Mouse (Mus musculus): ENCODE data around the gene Sectm1a. TPM values are rescaled to one million over a fixed set of nuclear protein-coding genes. Genes with fewer than 3 reads are reported as not detected.
A peak's percentile ranks its signal among the peaks of the same experiment; 100 is the strongest.

Sectm1a gene
- polyA plus RNA-seq, 1 experiment from 2014 or later = 0.99 TPM

DNA sequence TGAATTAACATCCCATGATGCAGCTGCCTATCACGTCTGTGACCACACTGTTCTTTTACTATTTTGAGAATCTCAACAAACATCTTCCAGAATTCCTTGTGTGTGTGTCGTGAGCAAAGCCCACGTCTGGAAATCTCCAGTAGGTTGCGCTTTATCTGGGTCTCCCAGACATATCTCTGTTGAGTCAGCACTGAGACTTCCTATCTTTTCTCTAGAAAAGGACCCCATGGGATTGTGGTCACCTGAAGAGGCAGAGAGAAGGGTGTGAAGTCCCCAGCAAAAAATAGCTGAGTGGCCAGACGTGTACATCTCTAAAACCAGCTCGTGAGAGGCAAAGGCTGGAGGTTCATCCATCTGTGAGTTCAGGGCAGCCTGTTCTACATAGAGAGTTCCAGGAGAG is 56.9 kb downstream of the Sectm1a start:
- WGBS = 61% methylated on average over 6 of the region's 6 CpGs
- Histone ChIP-seq H3K9me3 (replicated peaks; ENCODE audit: control insufficient read depth, low read length) (no peaks in the 10 kb centered on the region), H3K4me3 (replicated peaks; ENCODE audit: low read length) (no peak overlapping the region), H3K4me1 (ENCODE audit: control insufficient read depth, insufficient read depth, low read length) (no peaks in the 10 kb centered on the region), H3K36me3 (ENCODE audit: control insufficient read depth, insufficient read depth, low read length) (no peaks in the 10 kb centered on the region), H3K27me3 (ENCODE audit: control insufficient read depth, insufficient read depth, low read length) (no peaks in the 10 kb centered on the region), H3K27ac (ENCODE audit: low read length) (no peak overlapping the region), H3K9ac (ENCODE audit: low read length) (no peak overlapping the region), H3K4me2 (ENCODE audit: low read depth, low read length) (no peak overlapping the region)
- ATAC-seq (ENCODE audit: insufficient read depth, low FRiP score) = no peak

DNA sequence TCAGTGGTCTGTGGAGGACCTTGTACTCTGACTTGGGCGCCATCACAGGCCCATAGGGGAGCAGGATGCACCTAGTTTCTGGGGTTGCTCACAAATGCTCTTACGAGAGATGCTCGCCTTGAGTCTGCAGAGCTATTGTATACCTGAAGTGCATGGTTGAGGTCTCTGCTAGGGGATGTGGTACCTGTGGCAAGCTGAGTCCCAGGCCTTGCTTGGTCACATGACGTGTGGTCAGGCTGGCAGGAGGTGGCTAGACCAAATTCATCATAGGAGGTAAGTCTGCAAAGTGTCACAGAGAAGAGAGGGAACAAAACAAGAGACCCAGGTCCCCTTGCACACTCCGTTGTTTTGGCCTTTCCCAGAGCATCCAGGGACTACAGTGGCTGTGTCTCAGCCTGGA is 61.5 kb downstream of the Sectm1a start:
- no peak overlapping the region for H3K4me3 ChIP-seq (replicated peaks; ENCODE audit: low read length)
- no peak overlapping the region for H3K27ac ChIP-seq (ENCODE audit: low read length)
- ATAC-seq (ENCODE audit: insufficient read depth, low FRiP score) = no peak
- H3K27me3 ChIP-seq (ENCODE audit: control insufficient read depth, insufficient read depth, low read length) = no peaks in the 10 kb centered on the region
- no peak overlapping the region for H3K4me2 ChIP-seq (ENCODE audit: low read depth, low read length)
- no peaks in the 10 kb centered on the region for H3K36me3 ChIP-seq (ENCODE audit: control insufficient read depth, insufficient read depth, low read length)
- H3K9me3 ChIP-seq (replicated peaks; ENCODE audit: control insufficient read depth, low read length) = no peaks in the 10 kb centered on the region
- H3K4me1 ChIP-seq (ENCODE audit: control insufficient read depth, insufficient read depth, low read length) = no peaks in the 10 kb centered on the region
- no peak overlapping the region for H3K9ac ChIP-seq (ENCODE audit: low read length)
- WGBS = 82% methylated on average over 5 of the region's 5 CpGs

DNA sequence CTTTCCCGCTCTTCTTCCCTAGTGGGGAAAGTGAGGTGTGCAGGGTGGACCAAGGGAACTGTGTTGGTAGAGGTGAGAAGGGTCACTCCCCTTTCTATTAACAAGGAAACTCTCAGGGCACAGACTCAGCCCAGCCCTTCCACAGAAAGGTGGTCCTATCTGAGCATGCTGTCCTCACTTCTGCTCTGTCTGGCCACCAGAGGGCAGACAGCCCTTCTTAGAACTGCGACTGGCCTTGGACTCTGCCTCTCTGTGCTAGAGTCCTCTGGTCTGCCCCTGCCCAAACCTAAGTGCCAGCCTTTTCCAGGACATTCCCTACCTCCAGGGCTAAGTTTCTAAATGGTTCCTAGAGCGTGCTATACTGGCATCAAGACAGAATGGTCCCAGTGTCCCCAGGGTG is 63.3 kb downstream of the Sectm1a start:
- H3K9ac ChIP-seq (ENCODE audit: low read length) = no peak overlapping the region
- H3K4me3 ChIP-seq (replicated peaks; ENCODE audit: low read length) = no peak overlapping the region
- H3K9me3 ChIP-seq (replicated peaks; ENCODE audit: control insufficient read depth, low read length) = no peaks in the 10 kb centered on the region
- peak; percentile 76; the same call in 1 of the 2 replicates for ATAC-seq (ENCODE audit: insufficient read depth, low FRiP score)
- no peak overlapping the region for H3K4me2 ChIP-seq (ENCODE audit: low read depth, low read length)
- no peaks in the 10 kb centered on the region for H3K4me1 ChIP-seq (ENCODE audit: control insufficient read depth, insufficient read depth, low read length)
- H3K27ac ChIP-seq (ENCODE audit: low read length) = no peak overlapping the region
- H3K36me3 ChIP-seq (ENCODE audit: control insufficient read depth, insufficient read depth, low read length) = no peaks in the 10 kb centered on the region
- 46% methylated on average over 3 of the region's 3 CpGs for WGBS
- no peaks in the 10 kb centered on the region for H3K27me3 ChIP-seq (ENCODE audit: control insufficient read depth, insufficient read depth, low read length)

Other genes with a start within 250 kb of the Sectm1a start
- gene Ccdc57, start 148.3 kb downstream of the Sectm1a start, polyA plus RNA-seq (2015; fragmentation: Nextera tagmentation; extraction: Ambion mirVana) = 5.2 and 5.3 TPM in 2 replicates
- gene Slc16a3, start 132.7 kb downstream of the Sectm1a start, polyA plus RNA-seq (2015; fragmentation: Nextera tagmentation; extraction: Ambion mirVana) = 53.5 and 64.3 TPM in 2 replicates
- gene Csnk1d, start 89.9 kb downstream of the Sectm1a start, polyA plus RNA-seq (2015; fragmentation: Nextera tagmentation; extraction: Ambion mirVana) = 104 and 114 TPM in 2 replicates
- gene Cd7, start 41.8 kb downstream of the Sectm1a start, polyA plus RNA-seq (2015; fragmentation: Nextera tagmentation; extraction: Ambion mirVana) = 2.2 and 2.3 TPM in 2 replicates
- gene Sectm1b, start 17.7 kb downstream of the Sectm1a start, polyA plus RNA-seq (2015; fragmentation: Nextera tagmentation; extraction: Ambion mirVana) = 3.1 and 5.2 TPM in 2 replicates
- gene Tex19.2, start 37.5 kb upstream of the Sectm1a start, polyA plus RNA-seq (2015; fragmentation: Nextera tagmentation; extraction: Ambion mirVana) = not detected in 2 replicates
- 0.12 TPM in 1 of 2 replicates, not detected in the other for gene Tex19.1, start 64.9 kb upstream of the Sectm1a start, polyA plus RNA-seq (2015; fragmentation: Nextera tagmentation; extraction: Ambion mirVana)
- 0.08 TPM in 1 of 2 replicates, not detected in the other for gene Uts2r, start 79.1 kb upstream of the Sectm1a start, polyA plus RNA-seq (2015; fragmentation: Nextera tagmentation; extraction: Ambion mirVana)
- 8.5 and 9.4 TPM in 2 replicates for gene Hexdc, start 123.2 kb upstream of the Sectm1a start, polyA plus RNA-seq (2015; fragmentation: Nextera tagmentation; extraction: Ambion mirVana)
- 29.4 and 30.4 TPM in 2 replicates for gene Ogfod3, start 123.5 kb upstream of the Sectm1a start, polyA plus RNA-seq (2015; fragmentation: Nextera tagmentation; extraction: Ambion mirVana)
- 37.9 and 44.2 TPM in 2 replicates for gene Cybc1, start 148.1 kb upstream of the Sectm1a start, polyA plus RNA-seq (2015; fragmentation: Nextera tagmentation; extraction: Ambion mirVana)
- 52.8 and 65.6 TPM in 2 replicates for gene Narf, start 156.0 kb upstream of the Sectm1a start, polyA plus RNA-seq (2015; fragmentation: Nextera tagmentation; extraction: Ambion mirVana)
- 6.1 and 6.6 TPM in 2 replicates for gene Foxk2, start 178.8 kb upstream of the Sectm1a start, polyA plus RNA-seq (2015; fragmentation: Nextera tagmentation; extraction: Ambion mirVana)